Mouse (Mus musculus) ES-Bruce4 (cell line): Measurements from ENCODE around the gene Nfrkb.

Source experiments
- CTCF ChIP-seq: IDR thresholded peaks from one replicate; pipeline ENCODE4 v1.8.1; 2011; ENCODE audit warnings: low read depth, low read length
- POLR2A ChIP-seq: IDR thresholded peaks from one replicate; pipeline ENCODE4 v1.8.1; 2011; ENCODE audit warnings: low read length; ENCODE audit not compliant: insufficient read depth

DNA sequence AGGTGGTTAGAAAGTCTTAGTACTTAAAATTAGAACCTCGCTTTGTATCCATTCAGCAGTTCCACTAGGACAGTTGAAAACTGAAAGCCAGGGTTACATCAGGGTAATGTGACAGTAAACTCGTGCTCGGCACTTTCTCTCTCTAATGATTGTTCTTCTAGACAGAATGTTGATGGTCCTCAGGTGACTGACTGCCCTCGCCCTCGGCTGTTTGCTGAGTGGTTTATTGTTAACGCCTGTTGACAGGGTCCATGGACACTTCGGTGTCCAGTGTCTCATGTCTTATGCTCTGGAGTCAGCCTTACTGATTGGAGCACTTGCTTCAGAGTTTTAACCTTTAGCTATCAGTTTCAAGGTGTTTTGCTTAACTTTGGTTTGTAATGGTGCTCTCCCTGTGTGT, 31.9 kb upstream of the Nfrkb start:
- TF ChIP-seq CTCF (no peak), POLR2A (no peak)
